Mouse (Mus musculus): Measurements from ENCODE around the gene Nfia. TPM values are rescaled to one million over a fixed set of nuclear protein-coding genes. Genes with fewer than 3 reads are reported as not detected.
A peak's percentile ranks its signal among the peaks of the same experiment; 100 is the strongest.

Nfia gene
- total RNA-seq, 4 experiments from 2014 or later: 109 to 137 (median 121) TPM

DNA sequence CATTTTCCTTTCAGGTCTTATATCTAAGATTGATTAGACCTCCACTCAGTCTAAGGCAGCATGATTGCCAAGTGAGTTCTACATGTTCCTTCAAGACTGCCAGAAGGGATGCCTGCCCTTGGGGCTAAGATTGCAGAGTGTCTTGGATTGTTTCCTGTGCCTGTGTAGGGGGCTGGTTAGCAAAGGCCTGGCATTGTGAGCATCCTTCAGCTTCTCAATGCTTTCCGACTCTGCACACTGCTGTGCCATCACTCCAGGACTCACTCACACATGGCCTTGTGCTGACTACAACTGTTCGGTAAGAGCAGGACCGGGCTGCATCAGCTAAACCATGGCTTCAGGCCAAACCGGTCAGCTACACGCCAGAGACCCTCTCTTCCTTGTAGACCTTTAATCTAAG, 229.7 kb downstream of the Nfia start:
- no peak for DNase-seq (ENCODE audit: low spot score)

DNA sequence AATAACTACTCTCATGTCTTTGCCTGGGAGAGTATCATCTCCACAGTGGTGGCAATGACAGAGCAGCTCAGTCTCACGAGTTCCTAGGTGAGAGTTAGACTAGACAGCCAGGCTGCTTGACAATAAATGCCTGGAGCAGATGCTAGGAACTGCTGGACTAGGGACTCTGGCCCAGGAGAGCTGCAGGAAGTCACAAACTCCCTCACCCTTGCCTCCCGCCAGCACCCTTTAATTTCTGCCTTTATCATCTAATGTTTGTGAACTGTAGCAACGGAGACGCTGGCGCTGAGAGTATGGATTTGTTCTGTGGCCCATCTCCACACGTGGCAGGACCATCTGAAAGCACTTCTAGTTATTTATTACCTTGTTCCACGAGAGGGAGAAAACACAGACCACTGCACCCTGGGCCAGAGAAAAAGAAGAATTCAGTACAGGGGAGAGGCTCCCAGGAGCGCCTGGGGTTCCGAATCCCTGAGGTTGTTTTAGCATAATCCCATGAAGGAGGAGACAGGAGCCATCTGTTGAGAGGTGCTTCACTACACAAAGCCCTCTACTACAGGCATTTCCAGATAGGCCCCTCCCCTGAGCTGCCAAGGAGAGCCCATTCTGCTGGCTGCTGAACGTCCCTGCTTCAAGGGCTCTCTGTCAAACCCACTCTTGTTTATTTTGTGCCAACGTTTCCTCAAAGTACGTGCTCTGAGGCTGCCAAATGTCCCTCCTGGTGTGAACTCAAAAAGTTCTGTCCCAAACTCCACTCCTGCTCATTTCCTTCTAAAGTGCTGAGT, 231.0 kb downstream of the Nfia start:
- peak; percentile 31 for DNase-seq (ENCODE audit: low spot score)

DNA sequence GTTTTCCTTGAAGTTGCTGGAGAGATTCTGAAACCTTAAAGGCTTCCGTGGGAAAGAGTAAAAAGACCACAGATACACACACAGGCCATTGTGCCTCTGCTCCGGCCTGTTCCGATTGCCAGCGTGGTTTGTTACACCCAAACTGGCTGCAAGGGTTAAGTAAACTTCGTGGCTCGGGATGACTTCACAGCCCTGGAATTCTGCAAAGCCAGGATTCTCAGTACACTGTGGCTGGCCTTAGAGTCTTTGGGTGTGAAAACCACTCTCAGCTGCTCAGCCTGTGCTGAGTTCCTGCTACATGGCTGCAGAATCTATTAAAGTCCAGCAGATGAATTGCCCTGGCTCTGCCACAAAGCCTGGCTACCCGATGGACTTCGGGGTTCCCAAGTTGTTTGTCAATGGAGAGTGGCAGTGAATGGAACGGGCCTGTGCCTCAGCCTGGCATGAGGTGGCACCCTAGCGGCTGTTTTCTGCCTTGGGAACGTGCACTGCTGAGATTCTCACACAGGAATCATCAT, 231.6 kb downstream of the Nfia start:
- peak; percentile 78 for DNase-seq (ENCODE audit: low spot score)

DNA sequence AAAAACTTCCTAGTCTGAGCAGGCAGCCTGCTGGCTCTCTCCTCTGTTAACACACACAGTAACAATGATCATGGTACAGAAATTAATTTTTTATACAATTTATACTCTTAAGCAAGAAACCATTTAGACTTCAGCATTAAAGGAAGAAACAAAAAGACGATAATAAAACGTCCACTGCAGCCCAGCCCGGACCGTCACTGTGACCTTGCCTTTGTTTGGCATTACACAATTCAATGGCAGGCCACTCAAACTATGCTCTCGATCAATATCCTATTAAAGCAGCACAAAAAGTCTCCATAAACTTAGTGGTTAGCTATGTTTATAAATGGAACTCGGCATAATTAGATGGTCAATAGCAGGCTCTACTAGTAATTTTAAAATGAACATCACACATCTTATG, 232.5 kb downstream of the Nfia start:
- no peak for DNase-seq (ENCODE audit: low spot score)

DNA sequence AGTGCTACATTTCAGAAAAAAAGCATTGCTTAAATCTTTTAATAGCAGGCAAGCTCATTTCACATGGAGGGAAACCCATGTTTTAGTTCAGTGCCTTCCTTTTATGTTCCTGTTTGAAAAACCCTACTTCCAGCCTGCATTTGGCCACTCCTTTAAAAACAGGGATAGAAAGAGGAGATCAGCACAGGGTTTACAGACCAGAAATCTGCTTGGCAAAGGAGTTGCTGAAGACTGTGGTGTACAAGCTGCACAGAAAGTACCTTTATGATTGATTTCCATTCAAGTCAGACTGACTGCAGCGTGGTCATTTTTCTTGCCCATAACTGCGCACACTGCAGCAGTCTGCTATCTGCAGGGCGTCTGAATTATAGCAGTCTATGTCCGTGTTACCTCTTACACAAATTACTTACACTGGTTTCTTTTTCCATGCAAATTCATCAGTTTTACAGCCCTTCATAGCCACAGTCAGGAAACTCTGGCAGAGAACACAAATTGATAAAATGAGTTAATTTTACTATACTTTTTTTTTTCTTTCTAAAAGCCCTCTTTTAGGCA, 236.4 kb downstream of the Nfia start:
- no peak for DNase-seq (ENCODE audit: low spot score)

DNA sequence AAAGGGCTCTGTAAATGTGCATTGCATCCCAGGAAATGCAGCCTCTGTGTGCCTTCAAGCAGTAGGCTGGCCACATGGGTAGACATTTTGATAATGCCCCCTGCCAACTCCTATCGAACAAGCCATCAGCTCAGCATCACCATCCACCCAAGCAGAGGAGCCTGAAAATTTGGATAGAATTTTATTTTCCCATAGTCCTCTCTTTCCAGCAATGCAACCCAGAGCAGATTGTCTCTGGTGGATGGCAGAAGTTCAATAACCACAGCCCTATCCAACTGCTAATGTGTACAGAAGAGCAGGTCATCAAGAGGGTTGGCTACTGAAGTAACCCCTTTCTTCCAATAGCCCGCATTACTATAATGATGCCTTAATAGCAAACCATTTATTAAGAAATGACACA, 237.4 kb downstream of the Nfia start:
- DNase-seq (ENCODE audit: low spot score): no peak

DNA sequence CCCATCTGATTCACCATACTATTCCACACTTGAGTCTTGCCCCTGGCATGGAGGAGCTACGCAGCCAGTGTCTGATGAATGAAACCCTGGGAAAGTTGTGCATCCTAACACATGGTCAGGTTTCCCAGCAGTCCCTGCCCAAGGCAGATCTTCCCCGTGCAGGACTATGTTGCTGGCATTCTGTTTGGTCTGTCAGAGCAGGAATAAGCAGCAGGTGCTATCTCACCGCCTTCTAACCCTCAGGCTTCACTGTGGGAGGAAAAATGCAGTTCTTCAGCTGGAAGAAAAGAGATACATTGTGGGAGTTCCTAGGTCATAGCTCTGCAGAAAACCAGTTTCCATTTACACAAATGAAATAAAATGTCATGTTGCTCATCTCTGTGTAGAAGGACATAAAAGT, 247.3 kb downstream of the Nfia start:
- no peak for DNase-seq (ENCODE audit: low spot score)

DNA sequence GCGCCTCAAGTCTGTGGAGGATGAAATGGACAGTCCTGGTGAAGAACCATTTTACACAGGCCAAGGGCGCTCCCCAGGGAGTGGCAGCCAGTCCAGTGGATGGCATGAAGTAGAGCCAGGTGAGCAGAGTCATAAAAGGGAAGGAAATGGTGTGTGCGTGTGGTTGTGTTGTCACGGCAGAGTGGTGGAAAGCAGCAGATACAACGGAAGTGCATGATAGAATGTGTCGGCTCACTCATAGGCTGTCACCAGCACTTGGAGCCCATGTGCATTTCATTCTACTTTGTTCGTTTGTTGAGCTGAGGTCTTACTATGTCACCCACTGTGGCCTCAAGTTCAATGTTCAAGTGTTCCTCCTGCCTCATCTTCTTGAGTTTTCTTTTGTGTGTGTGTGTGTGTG, 248.3 kb downstream of the Nfia start:
- no peak for DNase-seq (ENCODE audit: low spot score)

DNA sequence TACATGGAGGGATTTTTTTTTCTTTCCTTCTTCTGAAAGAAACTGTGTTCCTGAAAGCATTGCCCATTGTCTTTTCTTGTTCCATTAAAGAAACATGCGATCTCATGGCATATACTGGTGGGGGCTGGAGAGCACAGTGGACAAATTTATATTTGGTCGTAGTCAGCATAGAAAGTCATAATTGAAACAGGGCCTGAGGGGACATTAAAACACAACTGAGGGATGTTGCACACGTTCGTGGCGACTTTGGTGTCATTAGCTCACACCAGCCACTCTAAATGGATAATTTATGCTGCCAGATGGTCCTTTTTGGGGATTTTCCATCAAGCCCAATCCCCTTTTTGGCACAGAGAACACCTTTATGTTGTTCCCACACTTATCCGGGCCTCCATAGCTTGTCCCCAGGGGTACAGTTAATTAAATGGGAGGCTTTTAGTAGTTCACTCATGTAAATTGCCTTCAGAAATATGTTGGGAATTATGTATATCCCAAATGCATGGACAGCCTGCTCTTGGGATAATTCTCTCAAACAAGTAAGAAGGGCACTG, 250.8 kb downstream of the Nfia start:
- no peak for DNase-seq (ENCODE audit: low spot score)

DNA sequence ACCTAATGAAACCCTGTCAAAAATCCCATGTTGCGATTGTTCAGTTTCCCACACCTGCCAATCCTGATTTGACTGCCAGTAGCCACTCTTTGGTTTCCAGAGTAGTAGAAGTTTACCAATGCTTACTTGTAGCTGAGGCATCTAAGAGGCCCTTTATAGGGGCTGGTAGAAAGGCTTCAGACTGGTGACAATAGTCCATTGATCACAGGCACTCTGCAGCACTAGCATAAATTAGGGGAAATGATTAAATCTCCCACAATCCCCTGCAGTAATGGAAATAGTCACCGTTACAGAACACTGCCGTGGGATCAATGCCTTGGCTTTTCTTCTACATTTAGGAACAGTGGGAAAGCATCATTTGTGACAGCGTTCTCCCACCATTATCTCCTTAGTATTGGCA, 254.9 kb downstream of the Nfia start:
- DNase-seq (ENCODE audit: low spot score): no peak

DNA sequence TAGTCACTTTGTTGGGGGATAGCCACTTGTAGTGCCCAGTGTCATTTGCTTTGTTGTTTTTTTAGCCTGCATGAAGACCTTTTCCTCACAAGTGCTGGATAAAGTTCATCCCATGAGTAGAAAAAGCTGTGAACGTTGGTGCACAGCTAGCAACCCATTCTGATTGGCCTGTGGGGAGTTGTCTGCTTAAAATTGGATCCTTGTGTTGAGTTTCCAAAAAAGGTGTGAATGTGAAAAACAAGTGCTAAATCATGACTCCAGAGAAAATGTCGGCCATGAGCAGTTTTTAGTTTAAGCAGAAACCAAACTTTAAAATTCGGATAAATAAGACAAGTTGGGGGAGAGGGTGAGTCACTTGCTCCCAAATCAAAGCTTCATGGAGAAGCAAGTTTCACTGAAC, 259.3 kb downstream of the Nfia start:
- DNase-seq (ENCODE audit: low spot score): no peak

DNA sequence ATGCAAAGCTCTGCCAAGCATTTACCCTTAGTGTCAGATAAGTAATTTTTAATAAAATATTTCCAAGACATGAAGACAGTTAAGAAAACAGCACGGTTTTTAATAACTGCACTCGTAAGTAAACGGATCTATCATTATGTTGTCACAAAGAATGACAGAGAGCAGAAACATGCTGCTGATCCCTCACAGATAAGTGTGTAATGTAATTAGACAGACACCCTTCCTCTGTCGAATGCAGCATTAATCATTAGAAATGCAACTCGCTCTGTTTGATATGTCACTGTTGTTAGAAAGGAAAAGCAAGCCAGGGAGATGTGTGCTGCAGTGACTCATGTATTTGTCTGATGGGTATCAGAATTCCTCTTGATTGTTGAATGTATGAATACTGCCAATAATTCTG, 259.8 kb downstream of the Nfia start:
- DNase-seq (ENCODE audit: low spot score): no peak

DNA sequence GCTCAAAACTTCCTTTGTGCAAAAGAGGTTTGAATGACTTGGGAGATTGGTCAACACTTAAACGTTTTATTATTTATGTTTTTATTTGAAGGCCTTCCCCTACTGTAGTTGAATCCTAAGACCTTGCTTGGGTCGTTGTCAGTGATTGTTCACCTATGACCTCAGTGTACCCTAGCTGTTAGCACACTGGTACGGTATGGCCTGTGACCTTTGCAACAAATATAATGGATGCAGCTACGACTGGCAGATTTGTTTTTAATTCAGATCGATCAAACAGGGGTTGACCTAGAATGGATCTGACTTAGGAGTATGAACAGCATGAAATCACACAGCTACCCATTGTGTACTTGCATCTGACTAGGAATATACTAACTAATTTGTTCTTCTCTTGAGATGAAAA, 266.6 kb downstream of the Nfia start:
- no peak for DNase-seq (ENCODE audit: low spot score)

DNA sequence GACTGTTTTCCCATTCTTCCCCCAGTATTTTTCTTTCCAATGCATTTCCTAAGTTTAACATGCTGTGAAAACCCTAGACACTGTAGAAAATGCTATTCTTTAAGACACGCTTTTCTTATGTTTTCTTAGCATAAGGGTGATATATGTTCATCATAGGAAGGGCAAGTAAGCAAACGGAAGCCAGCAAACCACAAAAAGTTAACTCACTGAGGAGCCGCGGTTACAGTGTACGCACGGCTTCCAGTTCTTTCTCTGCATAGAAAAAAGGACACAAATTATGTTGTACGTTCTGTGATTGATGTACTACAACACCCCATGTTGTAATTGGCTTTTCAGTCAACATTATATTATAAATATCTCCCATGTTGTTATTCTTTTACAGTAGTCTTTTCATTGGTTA, 267.6 kb downstream of the Nfia start:
- DNase-seq (ENCODE audit: low spot score): no peak

DNA sequence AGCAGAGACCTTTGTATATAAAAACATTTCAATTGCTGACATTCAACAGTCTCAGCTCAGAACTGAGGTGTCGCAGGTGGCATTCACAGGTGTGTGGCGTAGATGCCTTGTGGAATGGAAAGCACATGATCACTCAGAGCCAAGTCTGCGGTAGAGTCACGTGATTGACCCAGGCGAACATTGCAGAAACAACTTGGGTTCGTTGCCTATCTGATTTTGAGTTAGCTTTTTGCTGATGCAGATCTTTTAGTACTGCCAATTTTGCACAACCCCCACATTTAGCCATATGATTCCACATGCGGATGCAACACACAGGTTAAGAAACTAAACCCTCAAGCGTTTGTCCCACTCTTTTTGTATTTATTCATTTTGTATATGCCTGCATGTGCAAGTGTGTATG, 272.1 kb downstream of the Nfia start:
- no peak for DNase-seq (ENCODE audit: low spot score)

DNA sequence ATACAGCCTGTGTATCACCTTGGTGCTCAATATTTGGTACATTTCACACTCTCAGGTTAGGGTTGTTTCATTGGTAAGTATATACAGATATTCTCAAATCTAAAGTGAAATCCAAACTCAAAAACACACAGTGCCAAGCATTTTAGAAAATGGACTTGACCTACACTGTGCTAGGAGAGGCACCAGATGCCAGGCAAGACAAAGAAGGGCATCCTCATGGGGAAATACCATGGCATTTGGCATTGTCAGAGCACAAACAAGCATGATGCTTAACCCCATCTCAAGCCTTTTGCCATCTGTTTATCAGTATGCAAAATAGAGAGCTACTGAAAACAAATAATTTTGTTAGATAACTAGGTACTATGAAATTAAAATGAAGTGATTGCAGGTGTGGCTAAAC, 274.8 kb downstream of the Nfia start:
- no peak for DNase-seq (ENCODE audit: low spot score)

DNA sequence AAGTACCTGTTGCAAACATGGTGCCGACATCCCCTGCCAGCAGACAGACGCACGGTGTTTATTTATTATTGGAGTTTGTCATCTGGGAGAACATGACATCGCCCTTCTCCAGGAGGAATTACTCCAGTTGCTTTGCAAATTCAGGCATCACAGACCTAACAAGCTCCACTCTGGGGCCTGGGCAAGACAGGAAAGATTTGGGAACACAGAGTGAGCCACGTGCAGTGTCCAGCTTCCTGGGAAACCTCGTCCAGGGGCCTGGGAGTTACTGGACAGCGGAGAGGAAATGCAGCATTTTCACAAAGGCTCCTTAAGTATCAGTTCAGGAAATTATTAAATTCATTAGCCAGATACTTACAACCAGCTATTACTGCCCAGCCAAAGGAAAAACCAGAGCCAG, 277.1 kb downstream of the Nfia start:
- peak; percentile 64 for DNase-seq (ENCODE audit: low spot score)

DNA sequence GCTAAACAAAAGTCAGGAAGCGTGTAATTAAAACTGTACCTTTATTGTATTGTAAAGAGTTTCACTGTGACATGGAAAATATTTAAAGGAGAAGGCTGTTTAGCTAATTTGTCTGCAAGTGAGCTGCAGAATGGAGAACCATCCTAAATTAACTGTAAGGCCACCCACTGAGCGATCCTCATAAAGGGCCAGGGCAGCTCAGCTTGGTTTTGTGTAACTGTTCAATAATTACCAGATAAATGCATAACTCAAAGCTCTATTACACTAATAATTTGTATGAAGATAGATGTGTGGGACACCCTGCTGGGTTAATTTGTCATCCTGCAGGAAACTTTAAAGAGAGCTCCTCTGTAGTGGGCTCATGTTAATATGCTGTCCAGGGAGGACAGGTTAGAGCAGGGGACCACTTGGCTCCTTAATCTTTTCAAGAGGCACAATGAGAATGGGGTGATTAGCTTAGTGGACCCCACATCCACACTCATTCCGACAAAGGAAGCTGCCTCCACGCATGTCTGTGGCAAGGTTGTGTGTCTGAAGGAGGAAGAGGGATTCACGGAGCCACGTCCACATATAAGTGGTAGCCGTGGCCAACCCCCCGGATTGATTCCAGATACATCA, 277.6 kb downstream of the Nfia start:
- no peak for DNase-seq (ENCODE audit: low spot score)

DNA sequence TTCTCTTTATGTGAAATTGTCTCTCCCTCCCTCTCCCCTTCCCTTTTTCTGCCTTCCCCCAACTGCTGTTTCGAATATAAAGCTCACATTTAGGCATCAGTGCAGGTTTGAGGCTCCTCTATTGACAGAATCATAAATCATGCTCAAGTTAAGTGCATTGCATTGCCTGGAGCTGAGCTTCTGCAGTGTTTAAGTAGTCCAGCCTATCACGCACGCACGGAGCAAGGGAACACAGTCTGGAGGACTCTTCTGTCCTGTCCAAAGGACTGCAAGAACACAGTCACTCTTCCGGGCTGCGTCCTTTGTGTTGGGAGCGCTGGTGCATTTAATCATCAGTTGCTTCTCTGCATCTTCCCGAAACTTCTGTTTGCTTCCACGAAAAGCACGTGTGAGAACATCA, 278.2 kb downstream of the Nfia start:
- DNase-seq (ENCODE audit: low spot score): no peak

DNA sequence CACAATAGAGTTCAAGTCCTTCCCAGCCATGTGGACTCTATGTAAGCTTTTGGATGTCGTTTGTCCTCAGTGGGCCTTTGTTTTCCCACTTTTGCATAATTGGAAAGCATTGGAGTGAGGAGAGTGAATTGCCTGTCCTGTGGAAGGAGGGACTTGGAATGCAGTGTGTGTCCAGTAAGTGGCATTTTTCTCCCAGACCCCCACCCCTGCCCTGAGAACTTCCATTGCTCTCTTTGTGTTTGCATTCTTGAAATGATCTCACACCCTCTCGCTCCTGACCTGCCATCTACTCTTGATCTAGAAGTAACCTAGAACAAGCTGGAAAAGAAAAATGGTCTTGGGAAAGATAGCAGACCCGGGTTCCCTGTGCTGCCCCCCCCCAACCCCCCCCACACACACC, 278.8 kb downstream of the Nfia start:
- no peak for DNase-seq (ENCODE audit: low spot score)

DNA sequence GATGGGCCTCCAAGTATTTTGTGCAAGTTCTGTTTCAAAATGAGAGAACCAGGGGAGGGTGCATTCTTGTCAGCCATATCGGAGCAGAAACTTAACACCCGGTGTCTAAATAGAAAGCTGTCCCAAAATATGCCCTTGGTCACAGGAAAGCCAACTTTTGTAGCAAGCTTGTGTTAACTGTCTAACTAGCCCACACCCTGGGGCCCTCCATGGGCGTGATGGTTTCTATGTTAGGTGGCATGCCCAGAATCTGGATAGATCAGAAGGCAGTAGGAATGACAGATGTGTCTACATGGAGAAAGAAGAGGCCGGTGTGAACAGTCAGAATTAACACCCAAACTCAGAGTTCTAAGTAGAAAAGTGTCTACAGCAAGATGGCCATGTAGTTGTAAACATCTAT, 282.5 kb downstream of the Nfia start:
- no peak for DNase-seq (ENCODE audit: low spot score)

DNA sequence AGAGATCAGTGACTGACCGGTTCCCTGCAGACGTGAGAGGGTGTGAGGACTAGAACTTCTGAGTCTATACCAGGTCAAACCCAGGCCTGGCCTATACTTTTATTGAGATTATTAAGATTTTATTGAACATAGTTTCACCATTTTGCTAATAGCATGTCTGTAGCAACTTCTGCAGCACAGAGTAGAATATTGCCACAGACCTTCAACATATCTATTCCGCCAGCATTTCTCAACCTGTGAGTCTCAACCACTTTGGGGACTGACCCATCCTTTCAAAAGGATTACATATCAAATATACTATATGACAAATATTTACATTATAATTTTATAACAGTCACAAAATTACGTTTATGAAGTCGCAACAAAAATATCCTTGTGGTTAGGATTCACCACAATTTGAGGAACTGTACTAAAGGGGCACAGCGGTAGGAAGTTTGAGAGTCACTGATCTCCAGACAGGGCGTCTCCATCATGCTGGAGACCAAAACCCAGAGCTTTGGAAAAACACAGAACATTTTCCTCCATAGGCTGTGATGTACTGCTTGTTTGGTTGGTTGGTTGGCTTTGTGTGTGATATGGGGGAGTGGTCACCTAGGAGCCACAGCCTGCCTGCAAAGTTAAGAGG, 284.0 kb downstream of the Nfia start:
- no peak for DNase-seq (ENCODE audit: low spot score)
